Comparison of ENCODE assay signal across 8 mouse cellular contexts in genomic region chr17:46282483-46283123, GRCm38 (mm10). TPM values are rescaled to one million over a fixed set of nuclear protein-coding genes. Genes with fewer than 3 reads are reported as not detected.
DNase-seq lines count a peak whose midpoint lies in the region; ATAC-seq and TF ChIP-seq lines count a peak whose summit lies in the region.

Gene Tjap1, minus strand, starts transcription at chr17:46283026.

- H3K4me2 ChIP-seq in embryonic facial prominence, embryonic 11.5 days (ENCODE audit: low read depth, low read length), result peak within 1 kb of the TSS; percentile 73
- H3K4me2 ChIP-seq in intestine, postnatal 0 days (replicated peaks; ENCODE audit: low read depth), result peak within 1 kb of the TSS; percentile 98
- peak within 1 kb of the TSS; percentile 88 for H3K4me2 ChIP-seq in limb, embryonic 13.5 days (replicated peaks)
- peak within 1 kb of the TSS; percentile 97 for H3K4me2 ChIP-seq in midbrain, embryonic 15.5 days

- no peaks in the 10 kb centered on the region for H3K9me3 ChIP-seq in embryonic facial prominence, embryonic 11.5 days (replicated peaks; ENCODE audit: control insufficient read depth, low read length)
- no peaks in the 10 kb centered on the region for H3K9me3 ChIP-seq in intestine, postnatal 0 days (ENCODE audit: control insufficient read depth)
- H3K9me3 ChIP-seq in limb, embryonic 13.5 days, result no peaks in the 10 kb centered on the region
- no peaks in the 10 kb centered on the region for H3K9me3 ChIP-seq in midbrain, embryonic 15.5 days

- WGBS in embryonic facial prominence, embryonic 11.5 days, result under 1% methylated on average over 37 of the region's 37 CpGs
- under 1% methylated on average over 37 of the region's 37 CpGs for WGBS in intestine, postnatal 0 days
- WGBS in limb, embryonic 13.5 days, result under 1% methylated on average over 37 of the region's 37 CpGs
- under 1% methylated on average over 37 of the region's 37 CpGs for WGBS in midbrain, embryonic 15.5 days

- H3K27ac ChIP-seq in embryonic facial prominence, embryonic 11.5 days (replicated peaks; ENCODE audit: low read depth, low read length), result peak within 1 kb of the TSS; percentile 66
- H3K27ac ChIP-seq in intestine, postnatal 0 days (ENCODE audit: low read depth, low read length), result peak within 1 kb of the TSS; percentile 72
- H3K27ac ChIP-seq in limb, embryonic 13.5 days, result peak within 1 kb of the TSS; percentile 93
- peak within 1 kb of the TSS; percentile 69 for H3K27ac ChIP-seq in midbrain, embryonic 15.5 days

- H3K4me1 ChIP-seq in embryonic facial prominence, embryonic 11.5 days (ENCODE audit: control insufficient read depth, insufficient read depth, low read length), result no peaks in the 10 kb centered on the region; the same call in none of the 2 replicates
- H3K4me1 ChIP-seq in intestine, postnatal 0 days (replicated peaks; ENCODE audit: control insufficient read depth, insufficient read depth, low read length), result 0 out of 2 replicates have a peak, but pooled peaks cover 7% of the 10 kb centered on the region
- peaks cover 44% of the 10 kb centered on the region for H3K4me1 ChIP-seq in limb, embryonic 13.5 days
- H3K4me1 ChIP-seq in midbrain, embryonic 15.5 days, result peaks cover 20% of the 10 kb centered on the region

- no peaks in the 10 kb centered on the region for H3K36me3 ChIP-seq in embryonic facial prominence, embryonic 11.5 days (replicated peaks; ENCODE audit: control insufficient read depth, insufficient read depth, low read depth, low read length)
- peaks cover 13% of the 10 kb centered on the region for H3K36me3 ChIP-seq in intestine, postnatal 0 days (ENCODE audit: control insufficient read depth, insufficient read depth)
- H3K36me3 ChIP-seq in limb, embryonic 13.5 days, result peaks cover 31% of the 10 kb centered on the region
- H3K36me3 ChIP-seq in midbrain, embryonic 15.5 days (replicated peaks), result no peaks in the 10 kb centered on the region

- no peak for TF ChIP-seq CTCF in intestine, postnatal 0 days (IDR thresholded peaks at IDR 0.05; ENCODE audit: low read depth)

- peak; percentile 91 for ATAC-seq in embryonic facial prominence, embryonic 11.5 days (replicated peaks; ENCODE audit: insufficient number of reproducible peaks, low FRiP score, low TSS enrichment, low read depth)
- ATAC-seq in granulocyte monocyte progenitor cell, adult 5-6 weeks (replicated peaks; ENCODE audit: poor library complexity, severe bottlenecking), result peak; percentile 90
- ATAC-seq in intestine, postnatal 0 days, result peak; percentile 98
- ATAC-seq in limb, embryonic 13.5 days (ENCODE audit: low FRiP score, low read depth), result peak; percentile 92
- ATAC-seq in midbrain, embryonic 15.5 days (replicated peaks), result peak; percentile 98

- peak within 1 kb of the TSS; percentile 59 for H3K4me3 ChIP-seq in embryonic facial prominence, embryonic 11.5 days (ENCODE audit: low read depth, low read length)
- H3K4me3 ChIP-seq in intestine, postnatal 0 days (ENCODE audit: low read depth, low read length), result peak within 1 kb of the TSS; percentile 64
- peak within 1 kb of the TSS; percentile 68 for H3K4me3 ChIP-seq in limb, embryonic 13.5 days
- H3K4me3 ChIP-seq in midbrain, embryonic 15.5 days, result peak within 1 kb of the TSS; percentile 57

- peak within 1 kb of the TSS; percentile 75 for H3K9ac ChIP-seq in embryonic facial prominence, embryonic 11.5 days (replicated peaks; ENCODE audit: low read length)
- peak within 1 kb of the TSS; percentile 77 for H3K9ac ChIP-seq in intestine, postnatal 0 days (ENCODE audit: low read depth, low read length)
- H3K9ac ChIP-seq in limb, embryonic 13.5 days, result peak within 1 kb of the TSS; percentile 84
- peak within 1 kb of the TSS; percentile 45 for H3K9ac ChIP-seq in midbrain, embryonic 15.5 days

- DNase-seq in 416B (ENCODE audit: low read depth), result peak; percentile 78
- DNase-seq in adrenal gland, postnatal 25 days, result peak; percentile 92
- DNase-seq in embryonic facial prominence, embryonic 11.5 days (ENCODE audit: low spot score), result peak; percentile 94
- DNase-seq in spleen, adult 18-20 months, result peak; percentile 69 to 78

- no peaks in the 10 kb centered on the region for H3K27me3 ChIP-seq in embryonic facial prominence, embryonic 11.5 days (ENCODE audit: control insufficient read depth, insufficient read depth, low read length)
- no peaks in the 10 kb centered on the region for H3K27me3 ChIP-seq in intestine, postnatal 0 days (replicated peaks; ENCODE audit: control insufficient read depth, insufficient read depth, low read length)
- no peaks in the 10 kb centered on the region for H3K27me3 ChIP-seq in limb, embryonic 13.5 days
- no peaks in the 10 kb centered on the region for H3K27me3 ChIP-seq in midbrain, embryonic 15.5 days (replicated peaks)

RNA-seq across cellular contexts. Expression of gene Tjap1, which starts in this region (rescaled TPM):
- 66.6 and 69.7 TPM in 2 replicates for total RNA-seq in adrenal gland, postnatal 25 days (2021)
- 38.5 and 43.7 TPM in 2 replicates for polyA plus RNA-seq in embryonic facial prominence, embryonic 11.5 days (2014; fragmentation: Nextera tagmentation; extraction: Ambion mirVana)
- total RNA-seq in granulocyte monocyte progenitor cell, adult 5-6 weeks (2014; fragmentation: Nextera tagmentation), result 19.4 and 37.8 TPM in 2 replicates
- 3.5 and 15.6 TPM in 2 replicates for total RNA-seq in granulocyte monocyte progenitor cell, adult 5-6 weeks (2017)
- 29.3 and 34.6 TPM in 2 replicates for polyA plus RNA-seq in intestine, postnatal 0 days (2015; fragmentation: Nextera tagmentation; extraction: Ambion mirVana)
- 61.3 and 68.2 TPM in 2 replicates for polyA plus RNA-seq in limb, embryonic 13.5 days (2015; fragmentation: Nextera tagmentation; extraction: Ambion mirVana)
- polyA plus RNA-seq in midbrain, embryonic 15.5 days (2015; fragmentation: Nextera tagmentation; extraction: Ambion mirVana), result 29.4 and 31.4 TPM in 2 replicates

Comparison
In these comparisons a context has a peak if more than half of its experiments do, and no peak if none do; other contexts are left out.
1. Peak in every context shown above with its lines: DNase-seq, ATAC-seq, H3K4me3 ChIP-seq and H3K27ac ChIP-seq.